Mouse (Mus musculus): Measurements from ENCODE around the gene Fhdc1.

DNA sequence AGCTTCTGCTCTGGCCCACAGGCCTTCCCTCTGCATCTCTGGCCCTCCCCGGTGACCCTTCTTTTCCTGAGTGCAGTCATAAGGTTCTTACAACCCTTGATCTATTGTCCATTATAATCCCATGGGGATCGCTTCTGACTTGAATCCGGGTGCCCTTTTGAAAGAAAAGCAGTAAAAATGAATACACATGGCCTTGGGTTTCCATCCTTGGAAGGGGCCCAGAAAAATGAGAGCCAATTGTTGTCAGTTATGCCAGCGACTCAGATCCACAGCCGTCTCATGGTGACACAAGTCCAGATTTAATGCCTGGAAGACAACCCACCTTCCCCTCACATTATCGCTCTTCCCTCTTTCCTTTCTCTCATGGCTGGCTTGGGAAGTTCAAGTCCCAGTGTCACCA, 1.9 kb upstream of the Fhdc1 start:
- TF ChIP-seq POLR2A (IDR thresholded peaks at IDR 0.05; ENCODE audit: insufficient read depth, low read depth, low read length) (no peak), CTCF (IDR thresholded peaks at IDR 0.05; ENCODE audit: insufficient read depth, low read depth, low read length) (no peak)
